Mouse (Mus musculus) c-Kit-positive CD71-positive TER-119-positive erythroid progenitor cells, embryonic 14.5 days (primary cell): ENCODE measurements around the gene Specc1.

ENCODE experiments used
- DNase-seq: peaks from one replicate; pipeline ENCODE4 v3.0.0-alpha.2; 2013; ENCODE audit warnings: low spot score

Gene Specc1

DNA sequence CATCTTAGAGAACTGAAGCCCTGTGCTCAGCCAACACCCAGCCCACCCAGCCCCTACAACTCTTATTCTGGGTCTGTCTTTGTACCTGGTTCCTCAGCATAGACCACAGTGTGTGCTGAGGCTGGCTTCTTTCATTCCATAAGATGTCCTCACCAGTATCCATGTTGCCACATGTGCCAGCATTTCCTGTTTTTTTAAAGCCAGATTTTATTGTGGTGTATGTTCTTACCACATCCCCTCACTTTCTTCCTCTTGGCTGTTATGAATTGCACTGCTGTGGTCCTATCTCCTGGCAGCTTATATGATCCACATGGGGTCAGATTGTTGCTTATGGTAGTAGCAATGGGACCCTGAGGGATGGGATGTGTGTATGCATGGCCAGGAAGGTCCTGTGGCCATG, 92.6 kb downstream of the Specc1 start:
- no peak for DNase-seq

- no peak for DNase-seq
These were observed 94.1 kb downstream of the Specc1 start for GRCm38 (mm10) chr11:62050356-62051330.

DNA sequence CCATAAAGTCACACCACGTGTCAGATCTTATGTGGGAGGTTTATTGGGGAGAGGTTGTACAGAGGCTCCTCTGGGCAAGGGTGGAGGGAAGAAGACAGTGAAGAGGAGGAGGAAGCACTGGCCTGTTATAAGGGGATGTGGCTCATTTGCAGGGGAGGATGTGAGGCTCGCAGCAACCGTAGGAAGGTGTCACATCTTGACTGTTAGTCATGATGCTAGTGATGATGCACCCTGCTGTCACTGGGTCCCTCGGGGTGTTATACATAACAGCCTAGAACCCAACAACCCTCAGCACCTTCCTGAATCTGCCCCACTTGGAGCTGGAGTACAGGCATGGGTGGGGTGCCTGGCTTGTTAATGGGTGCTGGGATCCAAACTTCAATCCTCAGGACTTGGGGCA, 94.9 kb downstream of the Specc1 start:
- DNase-seq: no peak

DNA sequence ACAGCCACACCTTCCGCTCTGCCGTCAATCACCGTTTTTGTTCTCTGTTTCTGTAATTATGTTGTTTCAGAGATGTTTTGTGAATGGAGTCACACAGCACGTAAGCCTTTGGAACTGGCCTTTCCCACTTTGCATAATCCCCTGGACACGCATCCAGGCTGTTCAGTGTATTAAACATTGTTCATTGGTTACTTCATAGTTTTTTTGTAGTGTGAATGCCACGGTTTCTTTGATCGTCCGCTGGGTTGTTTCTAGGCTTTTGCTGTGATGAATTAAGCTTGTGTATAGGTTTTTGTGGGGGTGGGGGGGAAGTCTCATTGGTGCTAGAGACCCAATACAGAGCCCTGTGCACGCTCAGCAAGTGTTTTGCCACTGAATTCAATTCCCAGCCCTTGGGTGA, 97.4 kb downstream of the Specc1 start:
- no peak for DNase-seq

- no peak for DNase-seq
These were observed 108.0 kb downstream of the Specc1 start for GRCm38 (mm10) chr11:62064565-62064964.

DNA sequence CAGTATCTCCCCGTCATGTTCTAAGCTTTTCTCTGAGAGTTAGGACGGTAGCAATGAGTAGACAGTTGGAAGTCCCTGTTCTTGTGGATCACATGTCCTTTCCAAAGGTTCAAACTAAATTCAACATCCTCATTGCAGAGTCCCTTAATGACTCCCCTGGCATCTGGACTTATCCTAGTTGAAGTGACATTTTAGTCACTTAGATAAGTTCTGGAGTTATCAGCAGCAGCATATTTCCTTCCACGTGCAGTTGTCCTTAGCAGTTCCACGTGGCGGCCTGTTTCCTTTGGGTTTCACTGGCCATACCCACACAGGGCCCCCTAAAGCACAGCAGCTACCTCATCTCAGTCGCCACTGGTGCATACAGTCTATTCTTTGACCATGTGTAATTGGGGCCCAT, 109.1 kb downstream of the Specc1 start:
- peak; percentile 25 for DNase-seq

DNA sequence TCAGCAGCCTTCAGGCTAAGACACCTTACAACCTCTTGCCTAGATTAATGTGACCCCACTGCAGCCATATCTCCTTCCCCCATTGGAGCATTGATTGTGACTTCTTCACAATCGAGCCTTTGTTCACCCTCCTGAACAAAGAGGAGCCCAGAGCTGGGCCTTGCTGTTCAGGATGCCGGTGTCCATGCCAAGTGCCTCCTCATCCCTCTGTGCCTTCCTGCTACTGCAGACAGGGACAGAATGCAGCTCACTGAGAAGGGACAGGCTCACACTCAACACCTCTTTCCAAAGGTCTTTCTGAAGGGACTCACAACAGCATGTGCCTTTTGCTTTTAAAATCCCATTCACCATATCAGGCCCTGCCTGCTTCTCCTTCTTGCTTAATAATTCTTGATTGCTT, 113.0 kb downstream of the Specc1 start:
- no peak for DNase-seq

DNA sequence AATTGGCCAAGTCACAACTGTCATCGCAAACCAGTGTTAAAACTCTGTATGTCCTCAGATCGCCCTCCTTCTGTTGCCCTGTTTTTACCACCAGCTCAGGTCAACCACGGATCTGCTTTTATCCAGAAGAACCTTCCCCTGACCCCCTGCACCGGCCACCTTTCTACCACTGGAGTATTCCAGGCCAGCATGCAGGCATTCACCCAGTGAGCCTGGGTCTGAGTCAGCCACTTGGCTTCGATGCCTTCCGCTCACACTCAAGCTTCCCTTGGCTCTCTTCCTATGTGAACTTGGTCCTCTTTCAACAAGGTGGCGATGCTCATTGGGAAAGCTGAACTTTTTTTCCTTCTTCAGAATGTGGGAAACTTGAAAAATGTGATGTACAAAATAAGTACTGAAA, 113.6 kb downstream of the Specc1 start:
- no peak for DNase-seq

DNA sequence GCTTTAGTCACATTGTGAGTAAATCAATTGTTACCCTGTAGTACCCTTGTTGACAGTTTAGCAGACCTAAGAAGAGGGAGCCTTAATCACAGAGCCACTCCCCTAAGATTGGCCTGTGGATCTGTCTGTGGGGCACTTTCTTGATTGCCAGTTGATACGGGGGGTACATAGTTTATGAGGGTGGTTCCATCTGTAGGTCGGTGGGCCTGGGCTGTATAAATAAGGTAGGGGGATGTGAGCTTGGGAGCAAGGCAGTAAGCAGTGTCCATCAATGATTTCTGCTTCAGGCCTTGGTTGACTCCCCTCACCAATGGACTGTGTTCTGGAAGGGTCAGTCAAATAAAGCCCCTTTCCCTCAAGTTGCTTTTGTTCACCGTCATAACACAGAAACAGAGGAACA, 115.8 kb downstream of the Specc1 start:
- DNase-seq: no peak

GRCm38 (mm10) chr11:62073575-62074140, 117.1 kb downstream of the Specc1 start:
- DNase-seq: no peak

- DNase-seq: no peak
These were observed 118.0 kb downstream of the Specc1 start for GRCm38 (mm10) chr11:62074578-62074977.

- no peak for DNase-seq
These were observed 118.5 kb downstream of the Specc1 start for GRCm38 (mm10) chr11:62075071-62075470.

DNA sequence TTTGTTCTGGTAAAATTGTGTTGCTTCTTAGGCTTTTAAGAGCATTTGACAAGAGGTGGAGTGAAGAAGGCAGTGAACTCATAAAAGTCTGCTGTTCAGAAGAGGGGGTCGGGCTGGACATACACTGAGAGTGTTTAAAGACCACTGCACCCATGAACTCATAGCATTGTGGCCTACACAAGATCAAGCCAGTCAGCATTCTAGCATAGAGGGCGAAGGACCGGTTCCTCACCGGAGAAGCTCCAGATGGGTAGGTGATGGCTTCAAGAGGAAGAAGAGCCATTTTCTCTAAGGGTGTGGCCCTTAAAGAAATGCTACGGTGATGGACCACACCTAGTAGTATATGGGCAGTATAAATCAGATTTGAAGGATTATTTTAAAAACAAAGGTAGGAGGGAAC, 119.0 kb downstream of the Specc1 start:
- no peak for DNase-seq

DNA sequence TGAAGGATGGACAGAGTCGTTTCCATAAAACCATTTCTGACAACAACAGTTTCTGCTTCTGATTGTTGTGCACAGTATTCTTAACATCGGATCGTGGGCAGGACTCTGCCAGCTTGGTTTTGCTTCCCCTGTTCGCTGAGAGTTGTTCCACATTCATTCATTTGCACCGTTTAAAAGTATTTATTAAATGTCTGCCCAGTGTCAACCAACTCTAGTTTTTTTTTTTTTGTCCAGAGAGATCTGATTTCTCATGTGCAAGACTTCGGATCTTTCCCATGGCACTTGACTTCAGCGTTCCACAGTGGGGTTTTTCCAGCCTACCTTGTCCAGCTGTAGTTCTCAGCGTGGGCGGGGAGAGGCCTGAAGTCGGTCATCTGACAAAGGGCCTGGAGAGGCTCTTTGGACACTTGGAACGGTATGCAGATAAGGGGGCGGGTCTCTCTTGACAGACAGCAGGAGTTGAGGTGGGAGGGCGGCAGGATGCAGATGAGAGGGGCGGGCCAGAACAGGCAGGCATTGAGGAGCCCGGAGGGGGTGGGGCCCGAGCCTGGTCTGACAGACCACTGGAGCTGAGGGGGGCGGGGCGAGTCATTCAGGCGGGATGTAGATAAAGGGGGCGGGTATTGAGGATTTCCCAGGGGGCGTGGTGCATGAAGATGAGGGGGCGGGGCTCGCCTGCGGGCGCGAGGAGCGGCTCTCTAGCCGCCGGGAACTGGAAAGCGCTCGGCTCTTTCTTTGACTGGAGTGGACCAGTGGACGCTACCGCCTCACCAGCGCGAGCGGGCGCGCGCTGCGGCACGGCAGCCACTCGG, 120.0 kb downstream of the Specc1 start:
- peak; percentile 93 for DNase-seq

DNA sequence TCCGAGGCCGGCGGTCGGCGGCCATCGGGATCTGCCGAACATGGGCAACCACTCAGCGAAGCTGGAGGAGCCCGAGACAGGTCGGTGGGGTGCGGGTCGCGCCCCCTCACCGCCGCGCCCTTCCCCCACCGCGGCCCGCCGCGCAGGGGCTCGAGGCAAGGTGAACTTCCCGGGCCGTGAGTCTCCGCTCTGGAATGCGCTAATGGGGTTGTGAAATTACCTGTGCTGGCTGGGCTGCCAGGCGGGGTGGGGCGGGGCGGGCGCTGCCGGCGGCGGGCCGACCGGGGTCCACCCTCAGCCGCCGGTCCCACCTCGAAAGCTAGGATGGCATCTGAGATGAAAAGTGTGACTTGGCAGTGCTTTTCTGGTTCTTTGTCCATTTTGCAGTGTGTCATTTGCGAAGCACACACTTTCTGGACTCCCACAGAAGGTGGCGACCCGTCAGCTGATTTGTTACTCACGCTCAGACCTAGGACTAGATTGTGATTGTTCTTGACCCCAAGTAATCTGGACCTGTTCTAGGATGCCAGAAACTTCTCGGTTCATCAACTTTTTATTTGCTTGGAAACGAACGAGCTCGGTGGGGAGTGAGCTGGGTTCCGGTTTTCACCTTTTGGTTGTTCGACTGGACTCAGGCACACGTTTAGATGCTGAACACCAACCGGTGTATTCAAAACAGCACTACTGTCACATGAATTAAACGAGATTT, 120.7 kb downstream of the Specc1 start:
- no peak for DNase-seq

GRCm38 (mm10) chr11:62078371-62078770, 121.8 kb downstream of the Specc1 start:
- DNase-seq: no peak

DNA sequence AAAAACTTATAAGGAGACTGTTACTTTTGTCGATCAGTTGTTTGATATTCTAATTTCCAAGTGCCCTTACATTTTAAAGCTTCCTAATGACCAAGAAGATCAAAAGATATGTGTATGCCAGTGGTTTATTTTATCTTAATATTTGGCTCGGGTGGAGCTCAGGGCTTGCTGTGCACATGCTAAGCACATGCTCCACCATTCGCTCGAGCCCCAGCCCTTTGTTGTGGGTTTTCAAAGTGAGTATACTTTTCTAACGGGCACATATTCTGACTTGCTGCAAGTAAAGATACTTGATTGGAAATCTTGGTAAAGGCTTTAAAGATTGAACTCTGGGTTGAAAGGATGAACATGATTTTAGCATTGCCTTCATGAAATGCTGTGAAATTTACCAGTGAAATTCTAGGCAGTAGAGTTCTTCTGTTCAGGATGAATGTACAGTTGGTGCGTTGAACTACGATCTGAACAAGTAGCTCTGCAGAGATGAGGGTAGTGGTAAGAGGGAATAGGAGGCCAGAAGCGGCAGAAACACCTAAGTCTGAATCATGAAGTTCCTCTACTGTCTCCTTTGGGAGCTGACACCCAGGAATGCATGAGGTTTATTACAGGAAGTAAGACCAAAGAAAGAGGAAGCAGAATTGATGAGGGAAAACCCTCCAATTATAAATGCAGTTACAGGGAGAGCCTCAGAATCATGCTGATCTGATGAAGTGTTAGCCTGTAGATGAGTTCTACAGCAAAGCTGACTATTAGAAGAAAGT, 122.7 kb downstream of the Specc1 start:
- DNase-seq: no peak

GRCm38 (mm10) chr11:62080476-62080875, 123.9 kb downstream of the Specc1 start:
- no peak for DNase-seq

DNA sequence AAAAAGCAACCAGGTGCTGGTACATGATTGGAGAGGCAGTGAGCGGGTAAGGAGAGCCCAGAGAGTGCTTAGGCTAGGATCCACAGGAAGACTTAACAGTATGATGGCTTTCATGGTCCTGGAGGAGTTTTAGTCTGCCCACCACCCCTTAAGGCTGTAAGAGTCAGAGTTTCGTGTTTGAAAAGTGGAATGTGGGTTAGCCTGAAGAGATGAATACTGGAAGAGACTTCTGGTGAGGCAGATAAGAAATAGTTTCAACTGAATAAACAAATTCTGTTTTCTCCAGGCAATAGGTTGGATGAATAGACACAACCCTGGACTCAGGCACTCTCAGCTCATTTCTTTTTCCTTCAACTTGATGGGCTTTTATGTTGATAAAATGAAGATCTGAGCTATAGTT, 130.1 kb downstream of the Specc1 start:
- DNase-seq: no peak

- DNase-seq: no peak
These were observed 130.5 kb downstream of the Specc1 start for GRCm38 (mm10) chr11:62087051-62087450.

GRCm38 (mm10) chr11:62088651-62089050, 132.1 kb downstream of the Specc1 start:
- no peak for DNase-seq
